Mouse (Mus musculus) gastrocnemius, postnatal 4 days (tissue): ENCODE results near the gene Cpne4. TPM values are rescaled to one million over a fixed set of nuclear protein-coding genes. Genes with fewer than 3 reads are reported as not detected.

Experiments used
- DNase-seq, 2 experiments: peaks; one replicate each; pipeline ENCODE4 v3.0.0; 2021 to 2022; ENCODE audit warnings: low spot score in 2 of 2, mixed read lengths in 2 of 2
- long read RNA-seq, 2 experiments: library from polyadenylated mRNA; stranded (forward); transcript quantifications; one replicate each; pipeline ENCODE4 v2.0.0; 2021
- total RNA-seq, 2 experiments: library from RNA; stranded (reverse); gene quantifications; 2 replicates each; pipeline ENCODE4 v1.2.3; 2021

The Cpne4 gene
- total RNA-seq, result not detected
- long read RNA-seq, experiment 1, result 0 reads
- long read RNA-seq, experiment 2, result 0 reads

GRCm38 (mm10) chr9:104546986-104547385 is at the start of gene Cpne4:
Gene Cpne4, plus strand, starts transcription at chr9:104547286.
- no peak for DNase-seq

GRCm38 (mm10) chr9:104515187-104515586 is 31.9 kb upstream of the Cpne4 start:
- DNase-seq, result no peak

- DNase-seq, result no peak
Observed at GRCm38 (mm10) chr9:104535508-104535907, 11.6 kb upstream of the Cpne4 start.

- DNase-seq, result no peak
Observed at GRCm38 (mm10) chr9:104565815-104566214, 18.7 kb downstream of the Cpne4 start.

- no peak for DNase-seq
Observed at GRCm38 (mm10) chr9:104566468-104566867, 19.4 kb downstream of the Cpne4 start.

- no peak for DNase-seq
Observed at GRCm38 (mm10) chr9:104567096-104567495, 20.0 kb downstream of the Cpne4 start.

GRCm38 (mm10) chr9:104569480-104570167 is 22.5 kb downstream of the Cpne4 start:
- peak; percentile 70 to 79 for DNase-seq

- no peak for DNase-seq
Observed at GRCm38 (mm10) chr9:104572856-104573255, 25.8 kb downstream of the Cpne4 start.

- DNase-seq, result peak; percentile 26 to 53
Observed at GRCm38 (mm10) chr9:104574476-104574875, 27.4 kb downstream of the Cpne4 start.

- DNase-seq, result no peak
Observed at GRCm38 (mm10) chr9:104581921-104582624, 35.0 kb downstream of the Cpne4 start.

GRCm38 (mm10) chr9:104582675-104583074 is 35.6 kb downstream of the Cpne4 start:
- DNase-seq, result no peak

- DNase-seq, result no peak
Observed at GRCm38 (mm10) chr9:104594550-104594949, 47.5 kb downstream of the Cpne4 start.

GRCm38 (mm10) chr9:104594979-104595378 is 47.9 kb downstream of the Cpne4 start:
- no peak for DNase-seq

GRCm38 (mm10) chr9:104612523-104612922 is 65.4 kb downstream of the Cpne4 start:
- no peak for DNase-seq

- no peak for DNase-seq
Observed at GRCm38 (mm10) chr9:104616691-104617090, 69.6 kb downstream of the Cpne4 start.

GRCm38 (mm10) chr9:104623564-104623963 is 76.5 kb downstream of the Cpne4 start:
- no peak for DNase-seq

GRCm38 (mm10) chr9:104627816-104628215 is 80.7 kb downstream of the Cpne4 start:
- no peak for DNase-seq

- no peak for DNase-seq
Observed at GRCm38 (mm10) chr9:104629282-104629681, 82.2 kb downstream of the Cpne4 start.

GRCm38 (mm10) chr9:104646348-104646994 is 99.4 kb downstream of the Cpne4 start:
- DNase-seq, result no peak

- DNase-seq, result no peak
Observed at GRCm38 (mm10) chr9:104652691-104653261, 105.7 kb downstream of the Cpne4 start.

- no peak for DNase-seq
Observed at GRCm38 (mm10) chr9:104659758-104660157, 112.7 kb downstream of the Cpne4 start.

GRCm38 (mm10) chr9:104676665-104677064 is 129.6 kb downstream of the Cpne4 start:
- DNase-seq, result no peak
